Mouse (Mus musculus) 3T3-L1 (cell line): ENCODE results near the gene Kctd4.

Source experiments
- DNase-seq: peaks from one replicate; pipeline ENCODE4 v3.0.0-alpha.2; 2015; ENCODE audit warnings: low read depth, low spot score

Kctd4 gene

DNA sequence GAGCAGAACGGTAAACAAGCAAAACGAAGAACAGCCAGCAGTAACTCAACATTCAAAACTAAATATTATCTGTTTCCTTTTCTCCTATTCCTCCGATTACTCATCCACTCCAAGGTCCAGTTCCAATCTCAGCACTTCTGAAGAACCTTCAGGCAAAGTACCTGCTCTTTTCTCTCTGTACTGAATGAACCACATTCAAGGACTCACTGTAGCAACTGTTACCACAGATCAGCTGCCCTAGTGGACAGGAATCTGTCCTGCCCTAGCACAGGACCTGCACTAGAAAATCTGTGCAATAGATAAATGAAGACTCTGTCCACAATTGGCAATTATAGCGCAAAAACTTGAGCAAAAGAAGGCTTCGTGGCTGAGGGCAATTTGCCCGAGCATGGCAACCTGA, 36.1 kb downstream of the Kctd4 start:
- DNase-seq = no peak

DNA sequence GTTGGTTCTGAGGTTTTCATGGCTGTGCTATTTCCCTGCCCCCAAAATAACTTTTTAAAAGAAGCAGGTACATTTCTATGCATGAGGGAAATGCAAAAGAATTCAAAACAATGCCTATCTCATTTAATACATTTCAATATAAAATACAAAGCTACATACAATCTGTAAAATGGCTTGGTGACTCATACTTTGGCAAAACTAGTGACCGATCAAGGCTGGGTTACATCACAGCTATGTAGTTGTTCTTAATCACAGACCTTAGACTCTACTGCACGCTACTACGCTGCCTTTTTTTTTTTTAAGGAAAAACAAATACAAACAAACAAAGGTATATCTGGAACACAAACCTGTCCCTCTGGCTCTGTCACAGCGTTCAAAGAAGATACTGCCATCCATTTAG, 37.6 kb downstream of the Kctd4 start:
- peak; percentile 36 for DNase-seq

DNA sequence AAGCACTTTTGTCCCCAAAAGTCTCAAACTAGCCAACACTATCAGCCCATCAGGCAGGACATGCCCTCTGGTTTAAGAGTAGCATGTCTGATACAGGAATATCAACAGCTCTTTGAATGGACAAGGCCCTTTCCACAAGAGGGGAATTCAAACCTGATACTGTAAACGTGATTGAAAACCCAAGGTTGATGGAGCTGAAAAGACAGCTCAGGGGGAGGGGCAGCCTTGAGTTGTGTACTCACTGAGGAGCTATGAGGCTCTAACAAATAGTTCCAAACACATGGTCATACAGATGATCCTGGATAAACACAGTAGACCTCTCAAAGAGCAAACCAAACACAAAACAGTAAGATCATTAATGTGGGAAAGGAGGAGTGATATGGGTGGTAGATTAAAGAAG, 43.3 kb downstream of the Kctd4 start:
- DNase-seq = no peak

DNA sequence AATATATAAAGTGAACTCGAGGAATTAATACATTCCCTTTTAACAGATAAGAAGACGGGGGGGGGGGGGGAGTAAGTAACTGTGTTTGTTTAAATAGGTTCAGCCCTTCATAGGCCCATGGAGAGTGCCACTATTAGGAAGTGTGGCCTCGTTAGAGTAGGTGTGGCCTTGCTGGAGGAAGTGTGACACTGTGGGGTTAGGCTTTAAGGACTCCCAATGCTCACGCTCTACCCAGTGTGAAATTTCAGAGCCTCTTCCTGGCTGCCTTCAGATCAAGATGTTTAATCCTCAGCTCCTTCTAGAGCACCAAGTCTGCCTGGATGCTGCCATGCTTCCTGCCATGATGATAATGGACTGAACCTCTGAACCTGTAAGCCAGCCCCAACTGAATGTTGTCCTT, 47.0 kb downstream of the Kctd4 start:
- no peak for DNase-seq

DNA sequence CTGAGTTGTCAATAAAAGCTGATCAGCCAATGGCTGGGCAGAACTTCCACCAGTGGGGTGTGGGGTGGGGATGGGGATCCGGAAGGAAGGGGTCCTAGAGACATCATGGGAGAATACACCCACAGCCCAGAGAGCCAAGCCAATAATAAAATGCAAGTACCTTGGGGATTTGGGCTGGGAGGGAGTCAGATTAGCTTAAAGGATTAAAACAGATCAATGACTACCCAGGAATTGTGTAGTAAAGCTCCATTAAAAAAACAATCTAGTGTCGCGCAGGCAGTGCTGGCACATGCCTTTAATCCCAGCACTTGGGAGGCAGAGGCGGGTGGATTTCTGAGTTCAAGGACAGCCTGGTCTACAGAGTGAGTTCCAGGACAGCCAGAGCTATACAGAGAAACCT, 50.2 kb downstream of the Kctd4 start:
- no peak for DNase-seq

DNA sequence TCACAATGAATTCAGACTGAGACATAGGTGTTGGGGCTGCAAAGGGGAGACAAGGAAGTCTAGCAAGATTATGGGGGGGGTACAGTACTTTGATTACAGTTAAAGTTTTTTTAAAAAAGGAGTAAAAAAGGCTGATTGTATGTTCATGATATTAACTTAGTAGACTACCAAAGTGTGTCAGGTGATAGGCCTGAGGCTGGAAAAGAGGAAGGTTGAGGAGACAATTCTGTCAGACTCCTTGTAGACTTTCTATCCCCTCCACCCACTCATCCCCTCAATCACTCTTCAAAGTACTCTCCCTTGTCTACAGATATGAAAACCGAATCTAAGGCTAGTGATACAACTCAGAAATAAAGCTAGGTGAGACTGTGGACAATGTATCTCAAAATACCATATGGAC, 53.4 kb downstream of the Kctd4 start:
- DNase-seq = no peak

DNA sequence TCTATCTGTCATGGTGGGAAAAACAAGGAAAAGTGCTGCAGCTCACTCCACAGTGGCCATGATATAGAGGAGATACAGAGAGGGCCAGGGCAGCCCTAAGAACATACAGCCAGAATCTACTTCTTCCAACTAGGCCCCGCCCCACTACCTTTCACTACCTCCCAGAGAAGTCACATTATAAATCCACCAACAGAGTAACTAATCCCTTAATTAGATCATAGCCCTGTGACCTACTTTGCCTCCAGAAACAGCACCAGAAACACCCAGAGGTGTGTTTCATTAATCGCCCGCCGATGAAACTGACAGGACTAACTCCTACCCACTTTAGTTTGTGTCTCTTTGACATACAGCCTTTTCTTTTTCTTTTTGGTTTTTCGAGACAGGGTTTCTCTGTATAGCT, 54.4 kb downstream of the Kctd4 start:
- DNase-seq = no peak

DNA sequence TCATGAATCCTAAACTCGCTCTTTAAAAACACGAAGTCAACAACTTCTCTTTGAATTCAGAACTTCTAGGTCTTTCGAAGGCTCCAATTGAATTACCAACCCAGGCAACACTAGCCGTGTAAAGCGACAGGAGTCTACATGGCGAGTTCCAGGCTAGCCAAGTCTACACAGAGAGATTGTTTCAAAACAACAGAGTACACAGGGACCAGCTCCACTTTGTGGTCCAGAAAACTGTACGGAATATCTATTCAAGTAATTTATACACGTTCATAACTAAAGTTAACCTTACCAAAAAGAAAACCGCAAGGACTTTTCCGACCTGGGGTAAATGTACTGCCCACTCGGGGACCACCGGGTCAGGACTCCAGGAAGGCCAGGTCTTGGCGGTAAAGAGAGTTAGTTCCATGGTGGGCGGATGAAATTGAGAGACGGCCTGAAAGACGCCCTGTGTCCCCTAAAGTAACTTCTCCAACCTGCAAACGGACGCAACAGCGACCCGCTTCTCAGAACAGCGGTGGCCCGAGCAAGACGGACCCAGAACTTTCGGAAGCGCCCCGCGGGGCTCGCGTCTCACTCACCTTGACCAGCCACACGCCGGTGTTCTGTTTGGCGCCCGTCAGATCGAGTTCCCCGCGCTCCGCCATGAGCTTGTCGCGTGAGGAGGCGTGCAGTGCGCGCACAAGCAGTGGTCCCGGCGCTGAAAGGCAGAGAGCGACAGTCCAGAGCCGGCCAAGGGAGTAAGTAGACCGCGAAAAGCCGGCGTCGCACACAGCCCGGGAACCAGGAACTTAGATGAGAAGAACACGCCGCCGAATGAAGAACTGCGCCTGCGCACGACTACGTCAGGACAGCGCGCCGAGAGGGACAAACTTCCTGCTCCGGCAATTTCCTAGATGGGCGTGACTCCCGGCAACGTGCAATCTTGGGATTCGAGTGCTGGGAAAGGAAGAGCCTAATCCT, 55.6 kb downstream of the Kctd4 start, which contains the start of gene Gtf2f2:
TSS of gene Gtf2f2 (minus strand) at position 764 of the 960 bp plus-strand sequence.
- DNase-seq = peak; percentile 90

DNA sequence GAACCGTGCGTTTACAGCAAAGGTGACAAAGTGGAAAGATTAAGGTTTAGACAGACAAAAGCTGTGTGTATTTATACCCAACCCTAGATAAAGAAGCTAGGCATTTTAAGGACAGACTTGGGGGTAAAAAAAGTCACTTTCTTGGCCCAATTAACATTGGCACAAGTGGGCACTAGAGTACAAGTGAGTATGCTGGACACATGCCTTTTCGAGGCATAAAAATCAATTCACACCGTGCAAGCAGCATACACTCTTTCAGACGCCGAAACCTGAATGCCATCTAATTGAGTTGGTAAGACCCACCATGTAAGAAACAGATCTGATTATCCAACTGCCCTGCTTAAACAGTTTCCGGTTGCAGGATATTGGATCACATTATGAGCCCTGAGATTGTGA, 56.3 kb downstream of the Kctd4 start:
- no peak for DNase-seq

DNA sequence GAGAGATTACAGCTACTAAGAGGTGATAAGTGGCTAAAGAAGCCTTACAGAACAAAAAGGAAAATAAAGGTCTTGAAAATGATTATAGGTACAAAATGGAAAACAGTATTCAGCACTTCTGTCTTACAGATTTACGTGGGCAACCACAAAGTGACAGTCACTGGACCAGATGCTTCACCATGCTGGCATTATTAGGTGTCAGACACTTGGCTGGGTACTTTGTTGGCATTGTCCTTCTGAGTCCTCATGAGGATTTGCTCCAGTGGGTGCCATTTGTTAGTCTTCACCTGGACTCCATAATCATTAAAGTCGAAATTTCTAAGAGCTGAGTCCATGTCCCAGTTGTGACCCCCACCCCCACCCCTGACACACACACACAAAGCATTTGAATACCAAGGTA, 59.5 kb downstream of the Kctd4 start:
- no peak for DNase-seq
